Mouse (Mus musculus) spleen, postnatal 36 days (tissue): Measurements from ENCODE around the gene Tcaf3.

Experiments used
- DNase-seq, 2 experiments: peaks; one replicate each; pipeline ENCODE4 v3.0.0; 2022; ENCODE audit warnings: low spot score in 2 of 2, mixed read lengths in 1 of 2

Gene Tcaf3

GRCm38 (mm10) chr6:42597592-42597991, at the start of gene Tcaf3:
Gene Tcaf3, minus strand, starts transcription at chr6:42597692.
- DNase-seq = no peak

DNA sequence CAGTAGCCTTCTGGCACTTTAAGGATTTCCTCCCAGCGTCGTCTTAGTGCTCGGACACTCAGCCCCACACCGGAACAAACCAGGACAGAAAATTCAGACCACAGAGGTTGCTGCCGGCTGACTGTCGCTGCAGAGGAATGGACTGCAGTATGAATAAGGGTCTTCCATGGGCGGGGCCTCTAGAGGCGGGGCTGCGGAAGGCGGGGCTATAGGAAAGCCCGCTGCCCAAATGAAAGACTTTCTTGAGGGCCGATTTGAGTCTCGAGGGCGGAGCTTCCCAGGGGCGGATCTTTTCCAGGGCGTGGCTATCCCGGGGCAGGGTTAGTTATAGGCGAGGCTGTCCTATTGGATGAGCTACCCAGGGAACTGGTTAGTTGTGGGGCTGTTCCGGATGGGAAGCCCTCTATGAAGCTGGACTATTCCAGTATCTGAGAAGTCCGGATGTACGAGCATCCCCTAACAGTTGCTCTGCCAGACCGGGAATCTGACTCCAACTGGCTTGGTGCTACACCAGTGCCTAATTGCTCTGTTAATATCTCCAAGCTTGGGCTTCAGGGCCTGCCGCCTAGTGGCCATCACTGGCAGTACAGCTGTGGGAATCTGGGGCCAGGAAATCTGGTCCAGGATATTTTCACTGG, 47.5 kb upstream of the Tcaf3 start, which contains the start of gene Tcaf2:
Gene Tcaf2, minus strand, starts transcription at position 343 of the 638 bp plus-strand sequence.
- peak; percentile 20 to 37 for DNase-seq

DNA sequence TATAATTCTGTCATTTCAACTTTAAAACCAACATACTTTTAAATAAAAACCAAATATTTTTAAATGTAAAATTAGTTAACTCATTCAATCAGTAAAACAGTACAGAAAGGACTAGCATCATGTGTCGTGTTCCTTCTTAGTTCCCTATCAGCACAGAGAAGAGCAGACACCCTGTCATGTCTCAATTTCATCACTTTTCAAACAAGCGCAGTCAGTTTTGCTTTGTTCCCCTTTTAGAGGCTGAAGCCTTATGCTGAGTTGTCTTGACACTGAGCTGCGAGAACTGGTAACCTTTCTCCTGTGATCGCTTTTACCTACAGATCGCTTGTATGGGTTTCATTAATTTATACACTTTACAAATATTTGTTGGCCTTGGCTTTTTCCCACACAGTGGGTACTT, 36.9 kb upstream of the Tcaf3 start:
- no peak for DNase-seq

DNA sequence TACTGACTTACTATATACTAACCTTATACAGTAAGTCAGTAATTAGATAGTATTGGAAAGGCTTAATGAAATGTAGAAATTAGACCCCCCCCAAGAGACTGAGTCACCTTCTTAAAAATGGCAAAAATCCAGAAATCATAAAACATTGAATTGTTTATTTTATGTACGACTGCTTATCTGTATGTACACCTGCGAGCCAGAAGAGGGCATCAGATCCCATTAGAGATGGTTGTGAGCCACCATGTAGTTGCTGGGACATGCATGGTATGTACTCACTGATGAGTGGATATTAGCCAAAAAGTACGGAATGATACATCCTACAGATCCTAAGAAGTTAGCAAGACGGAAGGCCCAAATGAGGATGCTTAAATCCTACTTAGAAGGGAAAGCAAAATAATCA, 33.9 kb upstream of the Tcaf3 start:
- no peak for DNase-seq

DNA sequence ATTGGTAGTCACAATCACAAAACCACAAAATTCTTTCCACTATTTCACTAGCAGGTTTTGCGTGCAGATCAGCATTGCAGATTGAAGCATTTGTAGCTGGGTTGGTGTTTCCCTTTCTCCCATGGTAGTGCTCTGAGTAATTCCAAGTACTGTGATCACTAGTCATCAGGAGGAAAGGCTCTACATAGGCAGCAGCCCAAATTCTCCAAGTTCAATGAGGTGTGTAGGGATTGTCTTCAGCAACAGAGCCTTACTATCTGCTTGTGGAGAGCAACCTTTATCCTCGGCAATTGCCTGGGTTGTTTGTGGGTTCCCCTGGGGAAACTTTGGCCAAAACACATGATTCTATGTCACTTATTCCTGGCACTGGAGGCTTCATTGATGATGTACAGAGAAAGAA, 19.4 kb upstream of the Tcaf3 start:
- DNase-seq = no peak

DNA sequence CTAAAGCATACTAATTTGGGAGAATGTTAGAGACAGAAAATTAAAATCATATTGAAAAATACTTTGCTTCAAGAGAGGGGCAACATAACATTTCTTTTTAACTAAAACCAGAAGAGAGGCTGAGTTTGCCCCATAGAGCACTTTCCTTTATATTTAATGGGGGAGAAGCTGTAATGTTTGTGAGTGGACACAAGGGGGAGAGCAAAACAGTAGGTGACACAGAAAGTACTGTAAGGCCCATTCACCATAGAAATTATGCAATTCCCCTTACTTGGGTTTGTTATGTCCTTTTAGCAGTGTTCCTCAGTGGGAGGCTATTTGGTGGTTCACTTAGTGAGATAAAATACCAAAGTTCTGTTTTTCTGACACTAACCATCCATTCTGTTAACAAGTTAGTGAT, 14.7 kb upstream of the Tcaf3 start:
- DNase-seq = no peak

- DNase-seq = no peak
Measured at GRCm38 (mm10) chr6:42610954-42611522, 13.5 kb upstream of the Tcaf3 start.

DNA sequence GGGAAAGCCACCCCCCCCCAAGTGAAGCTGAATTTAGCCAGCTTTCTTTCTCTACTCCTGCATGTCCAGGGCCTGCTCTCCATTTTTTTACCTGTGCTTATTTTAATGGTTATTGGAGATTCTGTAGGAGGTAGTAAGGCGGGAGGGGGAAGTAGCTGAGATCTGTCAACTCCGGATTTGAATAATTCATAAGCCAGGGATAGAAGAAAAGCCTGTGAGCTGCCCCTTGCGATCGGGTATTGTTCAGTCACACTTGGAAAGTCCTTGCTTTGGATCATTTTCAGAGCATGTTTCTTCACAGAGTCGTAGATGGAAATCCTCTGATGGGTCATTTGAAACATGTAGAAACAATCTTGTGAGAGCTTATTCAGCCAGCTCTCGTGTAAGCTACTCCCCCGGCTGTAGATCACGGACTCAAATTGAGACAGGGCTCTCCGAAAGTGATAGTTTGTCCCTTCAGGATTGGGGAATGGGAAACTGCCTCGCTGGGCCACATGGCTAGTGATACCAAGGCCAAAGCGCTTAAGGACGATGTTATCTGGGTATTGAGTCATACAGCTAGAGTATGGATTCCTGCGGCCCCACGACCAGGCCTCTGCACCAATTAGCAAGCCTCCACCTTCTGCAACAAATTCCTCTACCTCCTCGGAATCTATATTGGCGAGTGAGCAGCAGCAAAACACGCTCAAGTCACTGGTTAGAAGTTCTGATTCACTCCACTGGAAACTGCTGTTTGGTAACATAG, 4.2 kb downstream of the Tcaf3 start:
- DNase-seq = no peak

DNA sequence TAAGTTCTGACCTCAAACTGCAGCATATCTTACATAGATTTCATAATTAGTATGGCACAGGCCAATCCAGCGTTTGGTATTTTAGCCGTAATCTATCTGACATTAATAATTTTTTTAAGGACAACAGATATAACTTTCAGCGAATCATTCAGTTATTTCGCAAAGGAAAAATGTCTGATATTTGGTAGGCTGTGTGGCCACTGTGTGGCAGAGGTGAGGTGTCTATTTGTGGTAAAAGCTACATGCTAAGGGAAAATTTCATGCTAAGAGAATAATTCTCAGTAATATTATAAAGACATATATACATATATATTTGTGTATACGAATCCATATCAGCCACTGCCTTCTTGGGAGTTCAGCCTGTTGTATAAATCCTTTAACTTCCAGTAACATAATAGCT, 10.9 kb downstream of the Tcaf3 start:
- no peak for DNase-seq

GRCm38 (mm10) chr6:42583488-42583872, 14.0 kb downstream of the Tcaf3 start:
- peak; percentile 14 to 22 for DNase-seq

- DNase-seq = no peak
Measured at GRCm38 (mm10) chr6:42582741-42583487, 14.6 kb downstream of the Tcaf3 start.

GRCm38 (mm10) chr6:42578678-42579077, 18.8 kb downstream of the Tcaf3 start:
- no peak for DNase-seq

- no peak for DNase-seq
Measured at GRCm38 (mm10) chr6:42577433-42577832, 20.1 kb downstream of the Tcaf3 start.

GRCm38 (mm10) chr6:42568205-42568604, 29.3 kb downstream of the Tcaf3 start:
- DNase-seq = no peak

DNA sequence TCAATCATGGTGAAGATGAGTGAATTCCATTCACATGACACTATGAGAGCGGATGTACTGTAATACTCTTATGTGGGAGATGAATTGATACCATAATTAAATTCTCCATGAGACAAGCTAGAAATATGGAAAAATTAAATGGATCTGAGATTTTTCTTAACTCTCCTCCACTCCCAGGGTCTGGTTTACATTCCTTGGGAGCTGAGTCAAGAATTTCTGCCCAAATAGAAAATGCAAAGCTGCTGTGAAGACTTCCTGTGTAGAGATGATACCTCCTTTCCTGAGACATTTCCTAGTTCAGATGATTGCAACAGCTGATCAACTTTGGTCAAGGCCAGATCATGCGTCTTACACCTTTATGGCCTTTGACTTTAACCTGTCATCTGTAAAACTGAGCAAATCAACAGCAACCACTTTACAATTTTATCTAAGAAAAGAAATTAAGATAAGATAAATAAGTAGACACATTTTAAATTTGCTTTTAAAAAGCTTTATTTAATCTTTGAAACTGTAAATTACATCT, 31.4 kb downstream of the Tcaf3 start:
- DNase-seq = no peak

- DNase-seq = no peak
Measured at GRCm38 (mm10) chr6:42562280-42562679, 35.2 kb downstream of the Tcaf3 start.

- no peak for DNase-seq
Measured at GRCm38 (mm10) chr6:42560885-42561284, 36.6 kb downstream of the Tcaf3 start.

- DNase-seq = no peak
Measured at GRCm38 (mm10) chr6:42558641-42559040, 38.9 kb downstream of the Tcaf3 start.

- no peak for DNase-seq
Measured at GRCm38 (mm10) chr6:42547461-42547860, 50.0 kb downstream of the Tcaf3 start, which contains the start of gene Olfr455. Gene Olfr455, minus strand, starts transcription at chr6:42547587.

- no peak for DNase-seq
Measured at GRCm38 (mm10) chr6:42546180-42546579, 51.3 kb downstream of the Tcaf3 start.

GRCm38 (mm10) chr6:42545451-42545885, 52.0 kb downstream of the Tcaf3 start:
- no peak for DNase-seq

GRCm38 (mm10) chr6:42544846-42545245, 52.6 kb downstream of the Tcaf3 start:
- DNase-seq = no peak
